Mouse (Mus musculus) forebrain, embryonic 14.5 days (tissue): Measurements from ENCODE around the gene Gm6588. TPM values are rescaled to one million over a fixed set of nuclear protein-coding genes. Genes with fewer than 3 reads are reported as not detected.
"Not testable (repeated sequence)": the region's sequence is repeated elsewhere in the genome, so short reads cannot be mapped to it uniquely, and the experiment has no call there.

Source experiments
- ATAC-seq: fragments of 200-750 bp; cut with Nextera tagmentation; 2 replicates; pipeline ENCODE4 v1.8.0; 2017; ENCODE audit warnings: mild to moderate bottlenecking, moderate library complexity
- DNase-seq: peaks from one replicate; pipeline ENCODE4 v3.0.0-alpha.2; 2015; ENCODE audit warnings: low spot score
- H3K27ac ChIP-seq: fragments of 300-500 bp; sonication (generic); 2 replicates; pipeline ENCODE4 v1.5.1; 2014; ENCODE audit warnings: low read depth, mild to moderate bottlenecking, control low read depth, low read length, moderate library complexity
- H3K27me3 ChIP-seq: fragments of 300-500 bp; sonication (generic); replicated peaks from 2 replicates; pipeline ENCODE4 v1.6.1; 2014; ENCODE audit warnings: low read length, control low read depth, mixed read lengths; ENCODE audit not compliant: control insufficient read depth, insufficient read depth
- H3K36me3 ChIP-seq: fragments of 300-500 bp; sonication (generic); 2 replicates; pipeline ENCODE4 v1.6.1; 2014; ENCODE audit warnings: low read length, control low read depth; ENCODE audit not compliant: control insufficient read depth, insufficient read depth
- H3K4me1 ChIP-seq: fragments of 300-500 bp; sonication (generic); 2 replicates; pipeline ENCODE4 v1.6.1; 2014; ENCODE audit warnings: antibody characterized with exemption, low read length, control low read depth; ENCODE audit not compliant: control insufficient read depth, insufficient read depth
- H3K4me2 ChIP-seq: fragments of 300-500 bp; sonication (generic); 2 replicates; pipeline ENCODE4 v1.6.1; 2014; ENCODE audit warnings: mild to moderate bottlenecking, control low read depth, low read length
- H3K4me3 ChIP-seq: fragments of 300-500 bp; sonication (generic); 2 replicates; pipeline ENCODE4 v1.5.1; 2014; ENCODE audit warnings: low read depth, low read length, control low read depth
- H3K9ac ChIP-seq: fragments of 300-500 bp; sonication (generic); 2 replicates; pipeline ENCODE4 v1.6.1; 2014; ENCODE audit warnings: mild to moderate bottlenecking, low read length, control low read depth, moderate library complexity
- H3K9me3 ChIP-seq: fragments of 300-500 bp; sonication (generic); replicated peaks from 2 replicates; pipeline ENCODE4 v1.6.1; 2016; ENCODE audit warnings: low read length, control low read depth, mixed read lengths; ENCODE audit not compliant: control insufficient read depth
- WGBS: fragments of 180-500 bp; shearing (Covaris S2); extraction: QIAGEN DNeasy Blood & Tissue Kit; methylation state at CpG from one replicate; pipeline ENCODE4 v1.1.7; 2014; 5-methylcytosine and 5-hydroxymethylcytosine counted together
- polyA plus RNA-seq: library from polyadenylated mRNA; unstranded; fragments of >200 nt; fragmentation: Nextera tagmentation; extraction: Ambion mirVana; gene quantifications from 2 replicates; pipeline ENCODE4 v1.2.1, GENCODE M21; 2014

Gene Gm6588
- polyA plus RNA-seq: 0.09 and 0.27 TPM in 2 replicates

DNA sequence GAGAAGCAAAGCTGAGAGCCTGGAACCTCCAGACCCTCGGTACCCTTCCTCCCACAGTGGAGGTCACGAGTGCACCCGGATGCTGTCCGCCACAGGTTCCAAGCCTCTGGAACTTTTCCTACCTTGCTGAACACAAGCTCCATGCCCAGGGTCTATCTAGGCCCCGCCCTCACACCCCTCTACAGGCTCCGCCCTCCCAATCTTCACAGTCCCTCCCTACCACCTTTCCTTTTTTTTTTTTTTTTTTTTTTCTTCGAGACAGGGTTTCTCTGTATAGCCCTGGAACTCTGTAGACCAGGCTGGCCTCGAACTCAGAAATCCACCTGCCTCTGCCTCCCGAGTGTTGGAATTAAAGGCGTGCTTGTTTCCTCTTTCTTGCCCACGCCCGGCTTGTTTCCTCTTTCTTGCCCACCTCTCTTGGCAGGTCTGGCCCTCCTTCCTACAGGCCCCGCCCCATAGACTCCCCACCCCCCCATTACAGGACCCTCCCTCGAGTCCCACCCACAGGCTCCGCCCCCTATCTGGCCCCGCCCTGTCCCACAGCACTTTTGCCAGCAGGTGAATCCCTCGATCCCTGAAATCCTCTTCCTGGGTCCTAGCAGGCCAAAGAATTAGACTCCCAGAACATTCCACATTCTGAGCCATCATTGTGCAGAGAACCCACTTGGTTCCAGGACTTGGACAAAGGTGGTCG lies at the start of gene Gm6588:
Gm6588 (plus strand) TSS at position 680 of the 694 bp plus-strand sequence.
- Histone ChIP-seq H3K4me1 (no peaks in the 10 kb centered on the region), H3K4me2 (no peak within 1 kb of the TSS), H3K9me3 (no peaks in the 10 kb centered on the region), H3K4me3 (no peak within 1 kb of the TSS), H3K36me3 (peaks cover 6% of the 10 kb centered on the region; the same call in 1 of the 2 replicates), H3K27me3 (no peaks in the 10 kb centered on the region), H3K9ac (no peak within 1 kb of the TSS), H3K27ac (no peak within 1 kb of the TSS)
- DNase-seq (no peak), ATAC-seq (no peak)
- WGBS: 74% methylated on average over 16 of the region's 18 CpGs

GRCm38 (mm10) chr5:112402437-112402836 lies 46.8 kb upstream of the Gm6588 start:
- Histone ChIP-seq H3K27me3 (no peaks in the 10 kb centered on the region), H3K36me3 (no peaks in the 10 kb centered on the region), H3K4me3 (no peak overlapping the region), H3K9ac (no peak overlapping the region), H3K4me2 (no peak overlapping the region), H3K27ac (no peak overlapping the region), H3K9me3 (no peaks in the 10 kb centered on the region), H3K4me1 (no peaks in the 10 kb centered on the region)
- ATAC-seq: no peak
- DNase-seq: no peak
- 72% methylated on average over 3 of the region's 3 CpGs for WGBS

GRCm38 (mm10) chr5:112406017-112406416 lies 43.2 kb upstream of the Gm6588 start:
- no peak for ATAC-seq
- WGBS: 73% methylated on average over 3 of the region's 3 CpGs
- no peak overlapping the region for H3K4me2 ChIP-seq
- H3K27me3 ChIP-seq: no peaks in the 10 kb centered on the region
- H3K36me3 ChIP-seq: no peaks in the 10 kb centered on the region
- H3K9me3 ChIP-seq: no peaks in the 10 kb centered on the region
- no peak overlapping the region for H3K27ac ChIP-seq
- H3K4me3 ChIP-seq: no peak overlapping the region
- no peak for DNase-seq
- H3K4me1 ChIP-seq: peaks cover 3% of the 10 kb centered on the region; the same call in 1 of the 2 replicates
- H3K9ac ChIP-seq: no peak overlapping the region

DNA sequence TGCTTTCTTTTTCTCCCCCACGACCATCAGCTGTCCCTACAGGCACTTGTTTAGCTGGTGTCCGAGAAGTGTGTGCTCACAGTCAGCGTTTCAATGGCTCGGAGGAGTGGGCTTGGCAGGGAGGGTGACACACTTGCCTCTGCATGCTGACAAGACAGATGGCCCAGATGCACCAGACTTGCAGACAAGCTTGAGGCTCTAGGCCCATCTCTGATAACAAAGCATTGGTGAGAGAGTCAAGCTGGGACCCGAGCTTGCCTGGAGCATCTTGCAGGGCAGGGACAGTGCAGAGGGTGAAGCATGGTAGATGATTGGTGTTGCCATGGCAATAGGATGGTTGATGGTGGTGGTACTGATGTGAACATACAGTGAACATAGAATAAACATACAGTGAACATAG lies 40.0 kb upstream of the Gm6588 start:
- no peak for DNase-seq

GRCm38 (mm10) chr5:112411072-112411471 lies 38.2 kb upstream of the Gm6588 start:
- Histone ChIP-seq H3K36me3 (no peaks in the 10 kb centered on the region), H3K4me2 (peak overlapping the region; percentile 33), H3K9me3 (no peaks in the 10 kb centered on the region), H3K9ac (peak overlapping the region; percentile 18; the same call in 1 of the 2 replicates), H3K27me3 (no peaks in the 10 kb centered on the region), H3K4me1 (peaks cover 18% of the 10 kb centered on the region), H3K4me3 (no peak overlapping the region), H3K27ac (peak overlapping the region; percentile 22; the same call in 1 of the 2 replicates)
- ATAC-seq: 0 out of 2 replicates have a peak, but pooled peaks have one; percentile 19
- 30% methylated on average over 11 of the region's 11 CpGs for WGBS
- DNase-seq: no peak

More for the DNA sequence above, 40.0 kb upstream of the Gm6588 start:
- Histone ChIP-seq H3K9me3 (no peaks in the 10 kb centered on the region), H3K36me3 (no peaks in the 10 kb centered on the region), H3K27me3 (no peaks in the 10 kb centered on the region), H3K4me3 (no peak overlapping the region), H3K4me1 (peaks cover 18% of the 10 kb centered on the region), H3K9ac (no peak overlapping the region), H3K27ac (peak overlapping the region; percentile 44; the same call in 1 of the 2 replicates), H3K4me2 (no peak overlapping the region)
- no peak for ATAC-seq
- WGBS: 60% methylated on average over 5 of the region's 5 CpGs

GRCm38 (mm10) chr5:112411514-112412335 lies 37.5 kb upstream of the Gm6588 start:
- H3K27ac ChIP-seq: peak overlapping the region; percentile 22
- peak overlapping the region; percentile 33 for H3K4me2 ChIP-seq
- H3K9me3 ChIP-seq: no peaks in the 10 kb centered on the region
- peak; percentile 74 for ATAC-seq
- H3K27me3 ChIP-seq: no peaks in the 10 kb centered on the region
- no peaks in the 10 kb centered on the region for H3K36me3 ChIP-seq
- H3K9ac ChIP-seq: peak overlapping the region; percentile 18; the same call in 1 of the 2 replicates
- peaks cover 18% of the 10 kb centered on the region for H3K4me1 ChIP-seq
- WGBS: 18% methylated on average over 19 of the region's 19 CpGs
- no peak overlapping the region for H3K4me3 ChIP-seq
- DNase-seq: peak; percentile 91

GRCm38 (mm10) chr5:112412781-112413180 lies 36.4 kb upstream of the Gm6588 start:
- not testable (repeated sequence) for ATAC-seq, H3K9me3 ChIP-seq, H3K4me3 ChIP-seq, H3K36me3 ChIP-seq, H3K4me2 ChIP-seq, H3K9ac ChIP-seq, H3K27me3 ChIP-seq, DNase-seq, H3K27ac ChIP-seq
- H3K4me1 ChIP-seq: peaks cover 18% of the 10 kb centered on the region
- 82% methylated on average over 4 of the region's 4 CpGs for WGBS

DNA sequence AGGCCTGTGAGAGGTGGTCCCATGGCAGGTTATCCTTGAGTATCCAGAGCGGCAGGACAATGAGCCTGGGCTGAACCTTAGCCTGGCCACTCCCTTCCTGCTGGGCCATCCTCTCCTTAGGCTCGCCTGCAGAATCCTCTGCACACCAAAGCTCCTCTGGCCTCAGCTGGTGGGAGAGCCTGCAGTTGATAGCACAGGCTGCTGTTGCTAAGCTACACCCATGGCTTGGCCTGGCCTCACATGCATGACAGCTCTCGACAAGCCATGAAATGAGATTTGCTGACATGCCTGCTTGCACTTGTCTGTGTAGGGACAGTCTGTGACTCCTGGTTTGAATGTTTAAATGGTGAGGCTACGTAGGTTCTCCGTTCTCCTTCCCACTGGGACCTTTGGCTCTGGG lies 32.6 kb upstream of the Gm6588 start:
- 56% methylated on average over 5 of the region's 5 CpGs for WGBS
- DNase-seq: no peak
- Histone ChIP-seq H3K4me2 (no peak overlapping the region), H3K27me3 (no peaks in the 10 kb centered on the region), H3K27ac (0 out of 2 replicates have a peak overlapping the region, but pooled peaks have one; percentile 21), H3K9me3 (no peaks in the 10 kb centered on the region), H3K36me3 (peaks cover 12% of the 10 kb centered on the region), H3K4me3 (no peak overlapping the region), H3K4me1 (peaks cover 8% of the 10 kb centered on the region), H3K9ac (no peak overlapping the region)
- no peak for ATAC-seq
